Mouse (Mus musculus) neural tube, embryonic 11.5 days (tissue): ENCODE measurements around the gene Ubxn10. TPM values are rescaled to one million over a fixed set of nuclear protein-coding genes. Genes with fewer than 3 reads are reported as not detected.

Source experiments
- ATAC-seq: fragments of 200-750 bp; cut with Nextera tagmentation; 2 replicates; pipeline ENCODE4 v1.8.0; 2017; ENCODE audit warnings: moderate number of reproducible peaks, mild to moderate bottlenecking, moderate TSS enrichment, moderate library complexity; ENCODE audit not compliant: insufficient read depth, low FRiP score, low TSS enrichment
- DNase-seq: peaks from one replicate; pipeline ENCODE4 v3.0.0-alpha.2; 2015; ENCODE audit warnings: low spot score
- H3K27ac ChIP-seq: fragments of 300-500 bp; sonication (generic); 2 replicates; pipeline ENCODE4 v1.5.1; 2014; ENCODE audit warnings: low read depth, mild to moderate bottlenecking, low read length
- H3K27me3 ChIP-seq: fragments of 300-500 bp; sonication (generic); 2 replicates; pipeline ENCODE4 v1.6.1; 2014; ENCODE audit warnings: mild to moderate bottlenecking, low read length, mixed read lengths; ENCODE audit not compliant: control insufficient read depth, insufficient read depth
- H3K36me3 ChIP-seq: fragments of 300-500 bp; sonication (generic); 2 replicates; pipeline ENCODE4 v1.6.1; 2014; ENCODE audit warnings: mild to moderate bottlenecking, low read length, moderate library complexity, mixed read lengths; ENCODE audit not compliant: control insufficient read depth, insufficient read depth
- H3K4me1 ChIP-seq: fragments of 300-500 bp; sonication (generic); 2 replicates; pipeline ENCODE4 v1.6.1; 2014; ENCODE audit warnings: low read length, mixed read lengths; ENCODE audit not compliant: control insufficient read depth, insufficient read depth
- H3K4me2 ChIP-seq: fragments of 300-500 bp; sonication (generic); 2 replicates; pipeline ENCODE4 v1.6.1; 2014; ENCODE audit warnings: low read depth, mild to moderate bottlenecking, moderate library complexity
- H3K4me3 ChIP-seq: fragments of 300-500 bp; sonication (generic); 2 replicates; pipeline ENCODE4 v1.5.1; 2014; ENCODE audit warnings: low read depth, low read length
- H3K9ac ChIP-seq: fragments of 300-500 bp; sonication (generic); 2 replicates; pipeline ENCODE4 v1.6.1; 2014; ENCODE audit warnings: mild to moderate bottlenecking, low read length
- H3K9me3 ChIP-seq: fragments of 300-500 bp; sonication (generic); 2 replicates; pipeline ENCODE4 v1.6.1; 2016; ENCODE audit warnings: low read length; ENCODE audit not compliant: control insufficient read depth
- WGBS: fragments of 180-500 bp; shearing (Covaris S2); extraction: QIAGEN DNeasy Blood & Tissue Kit; methylation state at CpG from one replicate; pipeline ENCODE4 v1.1.7; 2014; 5-methylcytosine and 5-hydroxymethylcytosine counted together
- polyA plus RNA-seq: library from polyadenylated mRNA; unstranded; fragments of >200 nt; fragmentation: Nextera tagmentation; extraction: Ambion mirVana; gene quantifications from 2 replicates; pipeline ENCODE4 v1.2.1, GENCODE M21; 2014

Gene Ubxn10
- 0.84 and 1.0 TPM in 2 replicates for polyA plus RNA-seq

GRCm38 (mm10) chr4:138737031-138737430 lies at the start of gene Ubxn10:
Gene Ubxn10, minus strand, starts transcription at chr4:138737167.
- Histone ChIP-seq H3K36me3 (no peaks in the 10 kb centered on the region), H3K4me1 (peaks cover 7% of the 10 kb centered on the region), H3K9me3 (no peaks in the 10 kb centered on the region), H3K27me3 (no peaks in the 10 kb centered on the region), H3K27ac (no peak within 1 kb of the TSS), H3K4me2 (no peak within 1 kb of the TSS), H3K4me3 (no peak within 1 kb of the TSS), H3K9ac (no peak within 1 kb of the TSS)
- no peak for DNase-seq
- no peak for ATAC-seq
- 86% methylated on average over 7 of the region's 7 CpGs for WGBS

GRCm38 (mm10) chr4:138786141-138786540 lies 49.2 kb upstream of the Ubxn10 start:
- Histone ChIP-seq H3K4me2 (no peak overlapping the region), H3K4me3 (no peak overlapping the region), H3K27me3 (no peaks in the 10 kb centered on the region), H3K9ac (no peak overlapping the region), H3K36me3 (no peaks in the 10 kb centered on the region), H3K27ac (no peak overlapping the region), H3K9me3 (no peaks in the 10 kb centered on the region), H3K4me1 (no peaks in the 10 kb centered on the region)
- DNase-seq (no peak), ATAC-seq (no peak)
- 71% methylated on average over 4 of the region's 4 CpGs for WGBS

DNA sequence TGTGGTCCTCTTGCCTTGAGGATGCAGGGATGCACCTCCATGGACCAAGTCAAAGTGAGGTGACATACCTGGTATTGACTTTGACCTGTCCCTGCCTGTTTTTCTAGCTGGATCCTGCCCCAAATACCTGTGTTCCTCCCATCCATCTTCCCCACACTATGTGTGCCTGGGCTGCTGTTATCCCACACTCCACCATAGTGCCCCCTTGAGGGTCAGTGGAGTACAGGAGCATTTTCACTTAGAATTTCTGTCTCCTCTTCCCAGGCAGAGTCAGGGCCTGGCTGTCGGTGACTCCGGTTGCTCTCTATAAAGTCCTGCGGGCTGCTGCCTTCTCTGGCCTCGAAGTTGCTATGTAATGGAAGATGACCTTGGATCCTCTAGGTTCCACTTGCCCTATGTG lies 48.8 kb upstream of the Ubxn10 start:
- DNase-seq (no peak), ATAC-seq (no peak)
- H3K27me3 ChIP-seq = no peaks in the 10 kb centered on the region
- 74% methylated on average over 4 of the region's 4 CpGs for WGBS
- H3K27ac ChIP-seq = no peak overlapping the region
- no peaks in the 10 kb centered on the region for H3K4me1 ChIP-seq
- no peaks in the 10 kb centered on the region for H3K9me3 ChIP-seq
- no peak overlapping the region for H3K9ac ChIP-seq
- H3K36me3 ChIP-seq = no peaks in the 10 kb centered on the region
- no peak overlapping the region for H3K4me3 ChIP-seq
- no peak overlapping the region for H3K4me2 ChIP-seq

GRCm38 (mm10) chr4:138782098-138782497 lies 45.1 kb upstream of the Ubxn10 start:
- 83% methylated on average over 6 of the region's 6 CpGs for WGBS
- DNase-seq (no peak), ATAC-seq (no peak)
- Histone ChIP-seq H3K4me3 (no peak overlapping the region), H3K36me3 (no peaks in the 10 kb centered on the region), H3K4me2 (no peak overlapping the region), H3K4me1 (no peaks in the 10 kb centered on the region), H3K27me3 (no peaks in the 10 kb centered on the region), H3K9ac (no peak overlapping the region), H3K9me3 (no peaks in the 10 kb centered on the region), H3K27ac (no peak overlapping the region)

DNA sequence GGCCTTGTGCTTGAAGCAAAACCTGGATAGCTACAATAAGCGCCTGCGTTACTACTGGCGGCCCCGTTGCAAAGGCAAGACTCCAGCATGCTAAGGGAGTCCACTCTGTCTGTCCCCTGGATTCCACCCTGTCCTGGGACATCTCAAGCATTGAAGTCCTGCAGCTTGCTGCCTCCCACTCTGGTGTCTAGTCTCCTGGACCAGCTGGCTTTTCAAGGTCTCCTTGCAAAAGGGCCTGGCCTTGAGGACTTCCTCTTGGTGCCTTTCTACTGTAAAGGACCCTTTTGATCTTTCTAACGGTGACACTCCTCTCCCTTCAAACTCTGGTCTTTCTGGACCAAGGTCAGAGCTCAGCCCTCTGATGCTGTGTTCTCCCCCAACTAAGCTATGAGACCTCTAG lies 43.3 kb upstream of the Ubxn10 start:
- Histone ChIP-seq H3K36me3 (no peaks in the 10 kb centered on the region), H3K4me2 (no peak overlapping the region), H3K27ac (no peak overlapping the region), H3K9ac (no peak overlapping the region), H3K4me3 (no peak overlapping the region), H3K4me1 (no peaks in the 10 kb centered on the region), H3K27me3 (no peaks in the 10 kb centered on the region), H3K9me3 (no peaks in the 10 kb centered on the region)
- 92% methylated on average over 5 of the region's 5 CpGs for WGBS
- DNase-seq (no peak), ATAC-seq (no peak)

- no peaks in the 10 kb centered on the region for H3K27me3 ChIP-seq
- no peak overlapping the region for H3K9ac ChIP-seq
- H3K4me3 ChIP-seq = no peak overlapping the region
- H3K4me2 ChIP-seq = no peak overlapping the region
- WGBS = 58% methylated on average over 20 of the region's 20 CpGs
- no peaks in the 10 kb centered on the region for H3K36me3 ChIP-seq
- no peaks in the 10 kb centered on the region for H3K9me3 ChIP-seq
- peak; percentile 39 for DNase-seq
- H3K4me1 ChIP-seq = no peaks in the 10 kb centered on the region
- no peak for ATAC-seq
- H3K27ac ChIP-seq = peak overlapping the region; percentile 75
These were observed 40.7 kb upstream of the Ubxn10 start for GRCm38 (mm10) chr4:138777417-138778407.

- H3K4me1 ChIP-seq = no peaks in the 10 kb centered on the region
- DNase-seq = no peak
- H3K9ac ChIP-seq = no peak within 1 kb of the TSS
- H3K9me3 ChIP-seq = no peaks in the 10 kb centered on the region
- no peaks in the 10 kb centered on the region for H3K36me3 ChIP-seq
- no peak for ATAC-seq
- no peaks in the 10 kb centered on the region for H3K27me3 ChIP-seq
- WGBS = 84% methylated on average over 6 of the region's 6 CpGs
- no peak within 1 kb of the TSS for H3K4me3 ChIP-seq
- no peak within 1 kb of the TSS for H3K27ac ChIP-seq
- H3K4me2 ChIP-seq = no peak within 1 kb of the TSS
These were observed 38.5 kb upstream of the Ubxn10 start, which contains the start of gene Pla2g2d for GRCm38 (mm10) chr4:138775435-138775834. Gene Pla2g2d, plus strand, starts transcription at chr4:138775735.

- Histone ChIP-seq H3K9ac (no peak overlapping the region), H3K4me3 (no peak overlapping the region), H3K9me3 (no peaks in the 10 kb centered on the region), H3K4me2 (no peak overlapping the region), H3K4me1 (no peaks in the 10 kb centered on the region), H3K27ac (no peak overlapping the region), H3K27me3 (no peaks in the 10 kb centered on the region), H3K36me3 (no peaks in the 10 kb centered on the region)
- WGBS = 81% methylated on average over 5 of the region's 5 CpGs
- DNase-seq = no peak
- no peak for ATAC-seq
These were observed 35.4 kb upstream of the Ubxn10 start for GRCm38 (mm10) chr4:138772386-138772785.

DNA sequence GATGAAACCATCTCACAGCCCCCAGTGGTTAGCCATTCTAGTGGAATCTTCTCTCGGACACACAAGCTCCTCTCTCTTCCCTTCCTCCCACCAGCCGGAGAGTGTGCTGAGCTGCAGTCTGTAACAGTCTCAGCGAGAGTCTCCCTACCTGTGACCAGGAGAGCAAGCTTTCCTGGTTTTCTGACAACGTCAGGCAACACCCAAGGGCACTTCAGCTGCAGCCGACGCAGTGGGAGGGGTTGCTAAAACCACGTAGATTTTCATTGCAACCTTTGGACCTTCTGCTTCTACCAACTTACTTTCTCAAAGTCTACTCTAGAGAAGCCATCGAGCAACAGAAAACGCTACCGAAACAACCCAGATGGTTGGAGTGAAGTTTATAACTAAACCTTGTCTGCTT lies 35.0 kb upstream of the Ubxn10 start:
- Histone ChIP-seq H3K27ac (no peak overlapping the region), H3K4me1 (no peaks in the 10 kb centered on the region), H3K36me3 (no peaks in the 10 kb centered on the region), H3K4me3 (no peak overlapping the region), H3K9ac (no peak overlapping the region), H3K4me2 (no peak overlapping the region), H3K27me3 (no peaks in the 10 kb centered on the region), H3K9me3 (no peaks in the 10 kb centered on the region)
- DNase-seq (no peak), ATAC-seq (no peak)
- WGBS = 88% methylated on average over 10 of the region's 10 CpGs
